Mouse (Mus musculus): ENCODE data around the gene Acap1. TPM values are rescaled to one million over a fixed set of nuclear protein-coding genes. Genes with fewer than 3 reads are reported as not detected.

Gene Acap1
- 7.6 and 8.1 TPM in 2 replicates for polyA plus RNA-seq (2016; fragmentation: Nextera tagmentation; extraction: Ambion mirVana)

DNA sequence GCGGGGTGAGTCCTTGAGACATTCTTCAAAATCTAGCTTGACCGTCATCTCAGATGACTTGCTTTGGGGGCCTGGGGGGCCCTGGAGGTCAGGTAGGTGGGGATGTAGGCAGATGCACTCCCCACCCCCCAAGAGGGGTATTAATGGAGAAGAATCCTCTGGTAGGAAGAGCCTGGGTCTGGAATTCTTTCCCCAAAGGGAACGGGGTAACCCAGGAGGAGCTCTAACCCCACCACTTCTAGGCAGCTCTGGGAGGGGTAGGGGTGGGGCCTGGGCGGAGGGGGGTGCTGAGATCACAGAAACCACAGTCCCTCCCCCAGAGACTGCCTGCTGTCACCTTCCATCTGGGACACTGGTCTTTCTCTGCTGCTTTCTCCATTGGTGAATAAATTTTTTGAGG lies at the start of gene Acap1:
Gene Acap1, minus strand, starts transcription at position 249 of the 400 bp plus-strand sequence.
- Histone ChIP-seq H3K9me3 (replicated peaks) (no peaks in the 10 kb centered on the region), H3K4me1 (peaks cover 54% of the 10 kb centered on the region), H3K27ac (peak within 1 kb of the TSS; percentile 57), H3K27me3 (replicated peaks) (peaks cover 8% of the 10 kb centered on the region), H3K9ac (peak within 1 kb of the TSS; percentile 45), H3K4me2 (peak within 1 kb of the TSS; percentile 50), H3K36me3 (no peaks in the 10 kb centered on the region), H3K4me3 (peak within 1 kb of the TSS; percentile 25; the same call in 1 of the 2 replicates)
- 36% methylated on average over 4 of the region's 4 CpGs for WGBS (ENCODE audit: insufficient replicate concordance)
- ATAC-seq = peak; percentile 78

DNA sequence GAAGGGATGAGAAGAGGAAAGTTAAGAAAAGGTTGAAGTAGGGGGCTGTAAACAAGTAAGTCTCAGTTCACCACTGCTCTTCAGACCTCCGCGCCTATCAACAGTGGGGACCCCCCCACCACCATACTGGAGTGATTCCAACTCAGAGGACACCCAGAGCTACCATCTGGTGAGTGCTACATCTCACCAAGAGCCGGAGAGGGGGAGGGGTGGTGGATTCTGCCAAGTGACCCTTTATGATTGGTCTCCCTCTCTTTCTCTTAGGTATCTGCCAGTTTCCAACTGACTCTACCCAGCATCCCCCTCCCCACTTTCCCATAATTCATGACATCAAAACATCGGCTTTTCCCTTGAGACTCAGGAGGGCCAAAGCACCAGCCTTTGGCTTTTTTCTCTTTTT lies 45.6 kb upstream of the Acap1 start:
- Histone ChIP-seq H3K4me3 (no peak overlapping the region), H3K4me2 (no peak overlapping the region), H3K27ac (no peak overlapping the region), H3K9ac (no peak overlapping the region), H3K4me1 (peaks cover 34% of the 10 kb centered on the region), H3K27me3 (replicated peaks) (peaks cover 96% of the 10 kb centered on the region), H3K36me3 (peaks cover 44% of the 10 kb centered on the region), H3K9me3 (replicated peaks) (no peaks in the 10 kb centered on the region)
- ATAC-seq = no peak
- WGBS (ENCODE audit: insufficient replicate concordance) = 68% methylated on average over 4 of the region's 4 CpGs

DNA sequence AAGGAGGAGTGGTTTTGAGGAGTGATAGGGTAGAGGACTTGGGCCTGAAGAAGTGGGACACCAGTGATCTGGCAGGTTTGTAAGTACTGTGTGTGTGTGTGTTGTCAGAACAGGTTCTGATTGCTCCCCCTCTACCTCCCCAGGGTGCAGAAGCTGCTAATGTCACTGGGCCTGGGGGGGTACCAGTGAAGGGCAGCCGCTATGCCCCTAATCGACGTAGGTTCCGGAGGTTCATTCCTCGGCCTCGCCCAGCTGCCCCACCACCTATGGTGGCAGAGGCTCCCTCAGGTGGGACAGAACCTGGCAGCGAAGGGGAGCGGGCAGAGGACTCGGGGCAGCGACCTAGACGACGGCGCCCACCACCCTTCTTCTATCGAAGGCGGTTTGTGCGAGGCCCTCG lies 44.4 kb upstream of the Acap1 start:
- Histone ChIP-seq H3K27me3 (replicated peaks) (peaks cover 96% of the 10 kb centered on the region), H3K9ac (no peak overlapping the region), H3K4me3 (no peak overlapping the region), H3K9me3 (replicated peaks) (no peaks in the 10 kb centered on the region), H3K4me1 (peaks cover 34% of the 10 kb centered on the region), H3K4me2 (no peak overlapping the region), H3K36me3 (peaks cover 32% of the 10 kb centered on the region), H3K27ac (no peak overlapping the region)
- no peak for ATAC-seq
- 86% methylated on average over 17 of the region's 17 CpGs for WGBS (ENCODE audit: insufficient replicate concordance)

DNA sequence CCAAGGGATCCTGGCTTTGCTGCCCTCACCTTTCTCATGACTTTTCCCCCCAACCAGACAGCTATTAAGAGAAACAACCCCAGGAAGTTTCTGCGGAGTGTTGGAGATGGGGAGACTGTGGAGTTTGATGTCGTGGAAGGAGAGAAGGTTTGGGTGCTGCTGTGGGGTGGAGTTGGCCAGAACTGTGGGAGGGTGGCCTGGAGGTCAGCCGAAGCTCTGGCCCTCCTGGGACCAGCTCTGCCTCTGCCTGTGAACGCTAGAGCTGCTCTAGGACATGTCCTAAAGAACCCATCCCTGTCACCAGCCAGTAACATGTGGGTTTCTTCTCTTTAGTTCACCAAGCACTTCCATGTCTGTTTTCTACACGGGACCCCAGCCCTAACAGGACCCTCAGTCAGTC lies 43.8 kb upstream of the Acap1 start:
- Histone ChIP-seq H3K4me3 (no peak overlapping the region), H3K9me3 (replicated peaks) (no peaks in the 10 kb centered on the region), H3K4me1 (peaks cover 34% of the 10 kb centered on the region), H3K9ac (no peak overlapping the region), H3K27ac (no peak overlapping the region), H3K4me2 (no peak overlapping the region), H3K27me3 (replicated peaks) (peaks cover 96% of the 10 kb centered on the region), H3K36me3 (peaks cover 26% of the 10 kb centered on the region)
- ATAC-seq = no peak
- 55% methylated on average over 5 of the region's 5 CpGs for WGBS (ENCODE audit: insufficient replicate concordance)

DNA sequence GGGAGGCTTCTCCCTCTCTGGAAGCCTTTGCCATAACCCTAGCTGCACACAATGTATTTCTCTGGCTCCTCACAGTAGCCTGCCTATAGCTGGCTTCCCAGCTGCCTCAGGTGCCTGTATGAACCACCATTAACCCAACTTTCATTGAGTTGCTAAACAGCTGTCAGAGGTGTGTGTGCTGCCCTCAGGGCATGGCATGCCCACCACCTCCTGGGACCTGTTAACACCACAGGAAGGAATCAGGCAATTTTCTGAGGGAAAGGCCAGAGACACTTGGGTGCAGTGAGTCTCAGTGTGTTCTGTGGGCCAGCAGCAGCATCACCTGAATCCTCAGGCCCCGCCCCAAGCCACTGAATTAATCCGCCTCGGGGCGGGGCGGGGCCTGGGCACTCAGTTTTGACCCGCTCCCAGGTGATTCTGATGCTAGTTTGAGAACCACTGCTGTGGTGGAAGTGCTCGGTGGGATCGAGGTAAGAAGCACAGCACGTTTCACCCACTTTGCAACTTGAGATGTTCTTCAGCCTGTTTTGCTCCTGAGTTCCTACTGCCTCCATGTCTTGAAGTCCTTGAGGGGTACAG lies 43.2 kb upstream of the Acap1 start:
- H3K36me3 ChIP-seq = peaks cover 19% of the 10 kb centered on the region
- WGBS (ENCODE audit: insufficient replicate concordance) = 27% methylated on average over 9 of the region's 9 CpGs
- H3K4me1 ChIP-seq = peaks cover 38% of the 10 kb centered on the region
- H3K27ac ChIP-seq = no peak overlapping the region
- H3K9ac ChIP-seq = no peak overlapping the region
- peaks cover 89% of the 10 kb centered on the region for H3K27me3 ChIP-seq (replicated peaks)
- ATAC-seq = no peak
- no peaks in the 10 kb centered on the region for H3K9me3 ChIP-seq (replicated peaks)
- H3K4me3 ChIP-seq = no peak overlapping the region
- no peak overlapping the region for H3K4me2 ChIP-seq

DNA sequence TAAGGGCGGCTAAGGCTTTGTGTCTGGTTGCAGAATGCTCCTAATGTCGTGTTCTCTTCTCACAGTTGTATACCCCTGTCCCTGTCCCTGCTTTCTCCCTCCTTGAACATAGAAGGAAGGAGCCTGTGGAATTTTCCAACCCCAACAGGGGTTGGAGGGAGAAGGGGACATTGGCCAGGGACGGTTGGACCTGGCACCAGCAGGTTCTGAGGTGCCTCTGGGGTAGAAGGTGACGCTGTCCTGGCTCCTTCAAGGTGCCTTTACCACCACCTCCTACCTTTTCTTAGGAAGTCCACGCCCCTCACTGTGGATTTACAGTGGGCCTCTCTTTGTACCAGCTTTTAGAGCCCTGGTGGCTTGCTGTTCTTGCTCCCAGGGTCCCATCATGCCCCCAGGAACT lies 42.5 kb upstream of the Acap1 start:
- H3K9me3 ChIP-seq (replicated peaks) = no peaks in the 10 kb centered on the region
- no peak overlapping the region for H3K4me3 ChIP-seq
- H3K36me3 ChIP-seq = peaks cover 13% of the 10 kb centered on the region
- no peak overlapping the region for H3K4me2 ChIP-seq
- H3K9ac ChIP-seq = no peak overlapping the region
- peaks cover 83% of the 10 kb centered on the region for H3K27me3 ChIP-seq (replicated peaks)
- 50% methylated on average over 5 of the region's 5 CpGs for WGBS (ENCODE audit: insufficient replicate concordance)
- no peak for ATAC-seq
- H3K4me1 ChIP-seq = peaks cover 38% of the 10 kb centered on the region
- no peak overlapping the region for H3K27ac ChIP-seq

DNA sequence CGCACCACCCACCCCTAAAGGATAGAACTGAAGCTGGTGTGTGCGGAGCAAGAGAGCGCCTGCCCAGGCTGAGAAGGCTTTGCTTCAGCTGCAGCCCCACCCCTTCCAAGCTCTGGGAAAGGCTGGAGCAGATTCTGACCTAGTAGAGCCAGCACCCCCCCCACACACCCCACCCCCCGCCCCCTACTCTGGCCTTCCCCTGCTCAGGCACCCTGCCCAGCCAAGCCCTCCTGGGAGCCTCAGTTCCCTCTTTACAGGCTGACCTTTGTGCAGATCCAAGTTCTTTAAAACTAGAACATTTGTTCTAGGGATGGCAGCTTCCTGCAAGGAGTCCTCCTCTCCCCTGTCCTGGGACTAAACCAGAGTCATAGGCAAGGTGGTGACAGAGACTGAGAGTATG lies 42.0 kb upstream of the Acap1 start:
- Histone ChIP-seq H3K27ac (no peak overlapping the region), H3K36me3 (peaks cover 8% of the 10 kb centered on the region), H3K4me1 (peaks cover 38% of the 10 kb centered on the region), H3K27me3 (replicated peaks) (peaks cover 78% of the 10 kb centered on the region), H3K9me3 (replicated peaks) (no peaks in the 10 kb centered on the region), H3K4me2 (no peak overlapping the region), H3K9ac (no peak overlapping the region), H3K4me3 (no peak overlapping the region)
- WGBS (ENCODE audit: insufficient replicate concordance) = 45% methylated on average over 4 of the region's 4 CpGs
- ATAC-seq = no peak

DNA sequence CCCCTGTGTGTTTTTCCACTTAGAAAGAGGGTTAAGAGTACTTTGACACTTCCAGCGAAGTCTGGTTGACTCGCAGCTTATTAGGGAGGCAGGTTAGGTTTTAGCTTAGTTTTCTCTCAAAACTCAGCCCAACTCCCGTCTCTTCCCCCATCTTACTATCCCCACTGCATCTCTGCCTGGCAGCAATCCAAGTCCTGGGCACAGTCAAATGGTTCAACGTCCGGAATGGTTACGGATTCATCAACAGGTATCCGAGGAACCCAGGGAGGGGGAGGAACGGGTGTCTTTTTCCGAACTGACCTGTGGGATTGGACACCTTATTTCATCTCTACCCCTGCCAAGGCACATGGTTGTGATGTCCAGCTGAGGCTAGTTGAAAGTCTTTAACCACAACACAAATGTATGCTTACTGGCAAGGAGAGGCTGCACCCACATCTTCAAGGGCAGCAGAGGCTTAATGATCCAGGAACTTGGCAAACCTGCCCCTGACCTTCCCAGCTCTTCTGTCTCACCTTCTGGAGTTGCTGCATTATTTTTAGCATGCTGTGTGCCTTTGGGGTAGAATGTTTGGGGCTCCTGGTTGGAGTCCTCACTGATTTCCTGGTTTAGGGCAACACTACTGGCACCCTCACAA lies 41.5 kb upstream of the Acap1 start:
- H3K36me3 ChIP-seq = peaks cover 3% of the 10 kb centered on the region
- peak overlapping the region; percentile 91; the same call in 1 of the 2 replicates for H3K4me2 ChIP-seq
- peaks cover 38% of the 10 kb centered on the region for H3K4me1 ChIP-seq
- no peaks in the 10 kb centered on the region for H3K9me3 ChIP-seq (replicated peaks)
- H3K27ac ChIP-seq = no peak overlapping the region
- 43% methylated on average over 9 of the region's 9 CpGs for WGBS (ENCODE audit: insufficient replicate concordance)
- no peak overlapping the region for H3K9ac ChIP-seq
- no peak for ATAC-seq
- peaks cover 73% of the 10 kb centered on the region for H3K27me3 ChIP-seq (replicated peaks)
- no peak overlapping the region; the same call in 1 of the 2 replicates for H3K4me3 ChIP-seq

DNA sequence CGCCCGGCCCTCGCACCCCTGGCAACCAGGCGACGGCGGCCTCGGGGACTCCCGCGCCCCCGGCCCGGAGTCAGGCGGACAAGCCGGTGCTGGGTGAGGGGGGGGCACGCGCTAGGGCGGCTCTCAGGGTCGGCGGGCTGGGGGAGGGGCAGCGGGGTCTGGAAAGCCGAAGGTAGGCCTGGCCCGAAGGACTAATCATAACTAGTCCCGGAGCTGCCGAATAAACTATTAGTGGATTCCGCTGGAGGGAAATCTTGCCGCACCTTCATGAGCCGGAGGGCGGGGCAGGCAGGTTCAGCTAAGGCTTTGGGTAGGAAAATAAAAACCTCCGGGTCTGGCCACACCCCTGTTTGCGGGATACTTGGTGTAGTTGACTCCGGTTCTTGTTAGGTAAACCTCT lies 40.8 kb upstream of the Acap1 start:
- no peak for ATAC-seq
- Histone ChIP-seq H3K9ac (peak overlapping the region; percentile 61), H3K27ac (no peak overlapping the region), H3K4me2 (peak overlapping the region; percentile 91), H3K27me3 (replicated peaks) (peaks cover 68% of the 10 kb centered on the region), H3K4me1 (peaks cover 38% of the 10 kb centered on the region), H3K4me3 (peak overlapping the region; percentile 56), H3K9me3 (replicated peaks) (no peaks in the 10 kb centered on the region), H3K36me3 (no peaks in the 10 kb centered on the region)
- WGBS (ENCODE audit: insufficient replicate concordance) = 6% methylated on average over 30 of the region's 30 CpGs

DNA sequence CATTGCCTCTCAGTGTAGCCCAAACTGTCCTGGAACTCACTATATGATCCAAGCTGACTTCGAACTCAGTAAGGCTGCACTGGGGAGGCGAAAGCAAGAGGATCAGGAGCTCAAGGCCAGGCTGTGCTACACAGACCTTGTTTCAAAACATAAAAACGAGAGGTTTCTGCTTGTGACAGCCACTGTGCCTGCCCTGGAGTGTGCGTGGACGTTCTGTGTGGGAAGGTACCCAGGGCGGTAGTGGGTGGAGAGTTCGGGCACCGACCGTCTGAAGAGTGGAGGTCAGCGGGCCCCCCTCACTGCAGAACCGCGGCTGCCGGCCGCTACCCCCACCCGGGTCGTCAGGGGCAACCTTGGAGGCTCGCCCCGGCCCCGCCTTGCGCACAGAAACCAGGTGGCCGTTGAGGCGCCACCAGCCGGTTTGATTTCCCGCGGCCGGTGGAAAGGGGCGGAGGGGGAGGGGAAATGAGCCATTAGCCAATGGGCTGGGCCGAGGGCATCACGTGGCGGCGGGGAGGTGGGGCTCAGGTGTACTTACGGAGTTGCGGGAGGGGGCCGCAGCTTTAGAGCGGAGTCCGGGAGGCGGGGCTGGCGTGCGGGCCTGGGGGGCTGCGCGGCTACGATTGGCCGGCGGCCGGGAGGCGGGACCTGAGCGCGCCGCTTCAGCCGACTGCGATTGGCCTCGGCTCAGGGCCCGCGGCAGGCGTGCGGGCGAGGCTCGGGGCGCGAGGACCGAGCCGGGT lies 40.0 kb upstream of the Acap1 start, which contains the start of gene Ybx2:
Gene Ybx2, plus strand, starts transcription at position 660 of the 743 bp plus-strand sequence.
- Histone ChIP-seq H3K4me3 (peak within 1 kb of the TSS; percentile 56), H3K4me1 (peaks cover 38% of the 10 kb centered on the region), H3K4me2 (peak within 1 kb of the TSS; percentile 91), H3K36me3 (no peaks in the 10 kb centered on the region), H3K27ac (no peak within 1 kb of the TSS), H3K27me3 (replicated peaks) (peaks cover 61% of the 10 kb centered on the region), H3K9ac (peak within 1 kb of the TSS; percentile 61), H3K9me3 (replicated peaks) (no peaks in the 10 kb centered on the region)
- peak; percentile 79 for ATAC-seq
- 1% methylated on average over 62 of the region's 62 CpGs for WGBS (ENCODE audit: insufficient replicate concordance)

DNA sequence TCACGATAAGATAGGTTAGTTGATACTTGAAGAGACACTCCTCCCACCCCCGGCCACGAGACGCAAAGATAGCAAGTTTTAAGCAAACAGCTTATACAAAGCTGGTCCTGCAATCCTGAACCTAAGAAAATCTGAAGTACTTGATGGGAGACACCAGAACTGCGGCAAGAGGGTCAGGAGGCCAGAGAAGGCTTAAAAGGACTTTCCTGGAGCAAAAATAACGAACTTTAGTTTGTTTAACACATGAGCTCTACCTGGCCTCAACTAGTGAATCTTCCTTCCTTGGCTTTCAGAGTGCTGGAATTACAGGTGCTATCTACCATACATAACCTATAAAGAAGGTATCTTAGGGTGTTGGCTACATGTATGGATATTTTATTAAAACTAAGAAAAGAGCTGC lies 39.3 kb upstream of the Acap1 start:
- Histone ChIP-seq H3K9me3 (replicated peaks) (no peaks in the 10 kb centered on the region), H3K27ac (no peak overlapping the region), H3K36me3 (no peaks in the 10 kb centered on the region), H3K9ac (no peak overlapping the region; the same call in 1 of the 2 replicates), H3K4me2 (peak overlapping the region; percentile 91), H3K4me1 (peaks cover 43% of the 10 kb centered on the region), H3K4me3 (peak overlapping the region; percentile 56), H3K27me3 (replicated peaks) (peaks cover 55% of the 10 kb centered on the region)
- 19% methylated on average over 6 of the region's 6 CpGs for WGBS (ENCODE audit: insufficient replicate concordance)
- no peak for ATAC-seq

DNA sequence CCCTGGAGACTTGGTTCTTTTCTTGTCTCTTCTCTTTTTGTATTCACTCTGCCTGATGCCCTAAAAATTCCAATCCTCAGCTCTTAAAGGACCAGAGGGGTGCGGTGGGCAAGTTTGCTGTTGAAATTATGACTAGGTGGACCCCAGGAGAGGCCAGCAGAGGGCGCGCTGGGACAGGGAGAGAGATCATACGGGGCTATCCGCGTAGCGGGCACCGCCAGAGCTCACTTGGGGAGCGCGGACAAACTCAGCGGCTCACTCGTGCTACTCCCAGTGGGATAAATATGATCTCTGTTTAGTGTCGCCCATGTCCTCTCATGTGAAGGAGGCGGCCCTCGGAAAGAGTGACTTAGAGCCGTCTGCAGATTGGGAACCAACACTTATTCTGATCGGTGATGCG lies 38.8 kb upstream of the Acap1 start:
- H3K27ac ChIP-seq = no peak overlapping the region; the same call in 1 of the 2 replicates
- 2% methylated on average over 18 of the region's 18 CpGs for WGBS (ENCODE audit: insufficient replicate concordance)

More for the DNA sequence above, 38.8 kb upstream of the Acap1 start:
- no peak overlapping the region for H3K9ac ChIP-seq
- H3K36me3 ChIP-seq = no peaks in the 10 kb centered on the region
- ATAC-seq = peak; percentile 59
- H3K4me3 ChIP-seq = peak overlapping the region; percentile 56
- H3K27me3 ChIP-seq (replicated peaks) = peaks cover 50% of the 10 kb centered on the region
- H3K4me2 ChIP-seq = peak overlapping the region; percentile 91
- peaks cover 44% of the 10 kb centered on the region for H3K4me1 ChIP-seq
- no peaks in the 10 kb centered on the region for H3K9me3 ChIP-seq (replicated peaks)

All from liver, embryonic 12.5 days (tissue).